Mouse (Mus musculus) ES-Bruce4 (cell line): ENCODE results near the gene Tnrc6a. TPM values are rescaled to one million over a fixed set of nuclear protein-coding genes. Genes with fewer than 3 reads are reported as not detected.
A peak's percentile ranks its signal among the peaks of the same experiment; 100 is the strongest.

Experiments
- H3K27ac ChIP-seq: 2 replicates; pipeline ENCODE4 v1.5.1; 2012; ENCODE audit warnings: low read length, inconsistent platforms; ENCODE audit not compliant: insufficient read depth
- H3K27me3 ChIP-seq: 2 replicates; pipeline ENCODE4 v1.6.1; 2012; ENCODE audit warnings: mild to moderate bottlenecking, low read length, inconsistent platforms; ENCODE audit not compliant: control insufficient read depth, poor library complexity, insufficient read depth, severe bottlenecking
- H3K36me3 ChIP-seq: 2 replicates; pipeline ENCODE4 v1.6.1; 2012; ENCODE audit warnings: inconsistent platforms, mild to moderate bottlenecking, low read length, moderate library complexity; ENCODE audit not compliant: control insufficient read depth, poor library complexity, insufficient read depth, severe bottlenecking
- H3K4me1 ChIP-seq: one replicate; pipeline ENCODE4 v1.8.1; 2011; ENCODE audit warnings: low read length; ENCODE audit not compliant: control insufficient read depth, insufficient read depth
- H3K4me3 ChIP-seq: 2 replicates; pipeline ENCODE4 v1.5.1; 2011; ENCODE audit warnings: low read depth, mild to moderate bottlenecking, low read length
- H3K9ac ChIP-seq: 2 replicates; pipeline ENCODE4 v1.6.1; 2012; ENCODE audit warnings: low read depth, mild to moderate bottlenecking, inconsistent platforms; ENCODE audit not compliant: poor library complexity, severe bottlenecking
- H3K9me3 ChIP-seq: replicated peaks from 2 replicates; pipeline ENCODE4 v1.6.1; 2012; ENCODE audit warnings: mild to moderate bottlenecking, low read length, inconsistent platforms; ENCODE audit not compliant: control insufficient read depth, poor library complexity, insufficient read depth, severe bottlenecking
- CTCF ChIP-seq: IDR thresholded peaks from one replicate; pipeline ENCODE4 v1.8.1; 2011; ENCODE audit warnings: low read depth, low read length
- EP300 ChIP-seq: IDR thresholded peaks from 2 replicates; pipeline ENCODE4 v1.6.1; 2011; ENCODE audit warnings: low read depth, low read length; ENCODE audit not compliant: insufficient read depth
- POLR2A ChIP-seq: IDR thresholded peaks from one replicate; pipeline ENCODE4 v1.8.1; 2011; ENCODE audit warnings: low read length; ENCODE audit not compliant: insufficient read depth
- polyA plus RNA-seq: library from polyadenylated mRNA; stranded (reverse); fragments of >200 nt; gene quantifications from 2 replicates; pipeline ENCODE4 v1.2.4, GENCODE M21; 2011; ENCODE audit warnings: low read depth; ENCODE audit not compliant: missing spikeins, insufficient read depth, insufficient read length

The Tnrc6a gene
- polyA plus RNA-seq, 1 experiment, result 119 TPM

DNA sequence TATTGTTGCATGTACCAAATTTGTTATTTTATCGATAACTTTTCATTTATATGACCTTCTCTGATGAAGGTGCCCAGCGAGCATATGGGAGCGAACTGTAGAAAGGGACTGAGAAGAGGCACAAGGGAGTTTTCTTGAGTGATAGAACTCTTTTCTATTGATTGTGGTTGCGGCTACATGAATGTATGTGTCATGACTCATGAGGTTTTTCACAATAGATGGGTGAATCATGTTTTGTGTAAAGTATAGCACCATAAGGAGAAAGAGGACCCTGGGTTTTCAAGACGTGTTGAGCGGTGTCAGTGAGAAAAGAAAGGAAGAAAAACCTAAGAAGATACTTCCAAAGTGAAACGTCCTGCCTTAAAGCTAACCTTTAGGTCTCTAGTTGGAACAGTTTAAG lies 3.2 kb upstream of the Tnrc6a start:
- H3K4me1 ChIP-seq, result no peaks in the 10 kb centered on the region
- no peak overlapping the region for H3K9ac ChIP-seq
- H3K27ac ChIP-seq, result no peak overlapping the region
- no peaks in the 10 kb centered on the region for H3K27me3 ChIP-seq
- H3K9me3 ChIP-seq, result no peaks in the 10 kb centered on the region
- no peaks in the 10 kb centered on the region for H3K36me3 ChIP-seq
- no peak overlapping the region for H3K4me3 ChIP-seq
- TF ChIP-seq CTCF (no peak), POLR2A (no peak), EP300 (no peak)

DNA sequence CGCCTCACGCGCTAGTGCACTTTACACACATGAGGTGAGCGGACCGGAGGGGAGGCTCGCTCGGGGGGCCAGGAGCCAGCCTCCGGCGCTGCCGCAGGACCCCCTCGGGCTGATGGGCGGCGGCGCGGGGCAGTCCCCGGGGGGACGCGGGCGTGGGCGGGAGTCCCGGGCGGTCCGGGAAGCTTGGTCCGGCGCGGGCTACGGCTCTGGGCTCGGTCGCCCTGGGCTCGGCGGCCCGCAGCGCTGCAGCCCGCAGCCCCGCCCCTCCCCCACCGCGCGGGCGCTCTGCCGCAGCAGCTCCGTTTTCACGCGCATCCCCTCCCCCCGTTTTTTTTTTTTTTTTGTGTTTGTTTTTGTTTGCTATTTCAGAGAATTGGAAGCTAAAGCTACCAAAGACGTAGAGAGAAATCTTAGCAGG lies 623 bp downstream of the Tnrc6a start:
- Histone ChIP-seq H3K27ac (peak overlapping the region; percentile 31; the same call in 1 of the 2 replicates), H3K36me3 (peaks cover 16% of the 10 kb centered on the region), H3K4me1 (no peaks in the 10 kb centered on the region), H3K9me3 (no peaks in the 10 kb centered on the region), H3K27me3 (no peaks in the 10 kb centered on the region), H3K4me3 (peak overlapping the region; percentile 96), H3K9ac (peak overlapping the region; percentile 100)
- TF ChIP-seq CTCF (no peak), POLR2A (no peak), EP300 (no peak)

DNA sequence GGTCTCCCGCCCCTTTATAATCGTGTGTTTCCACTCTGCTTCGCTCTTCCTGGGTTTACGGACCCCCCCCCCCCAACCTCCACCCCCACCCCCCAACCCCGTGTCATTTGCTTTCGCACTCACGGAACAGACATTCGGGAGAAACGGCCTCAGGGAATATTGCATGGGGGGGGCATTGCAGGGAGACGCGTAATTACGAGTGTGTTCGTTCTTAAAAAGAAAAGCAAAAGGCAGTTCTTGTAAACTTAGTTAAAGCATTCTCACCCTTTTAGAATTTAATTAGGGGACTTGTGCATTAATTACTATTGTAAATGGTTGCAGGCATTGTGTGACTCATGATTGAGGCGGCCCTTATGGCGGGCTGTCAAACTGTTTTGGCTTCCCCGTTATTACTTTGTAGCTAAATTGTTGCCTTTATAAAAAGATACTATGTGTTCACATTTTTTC lies 1.1 kb downstream of the Tnrc6a start:
- TF ChIP-seq EP300, result no peak
- no peak for TF ChIP-seq CTCF
- no peak for TF ChIP-seq POLR2A
- Histone ChIP-seq H3K36me3 (peaks cover 16% of the 10 kb centered on the region), H3K27ac (no peak overlapping the region)

DNA sequence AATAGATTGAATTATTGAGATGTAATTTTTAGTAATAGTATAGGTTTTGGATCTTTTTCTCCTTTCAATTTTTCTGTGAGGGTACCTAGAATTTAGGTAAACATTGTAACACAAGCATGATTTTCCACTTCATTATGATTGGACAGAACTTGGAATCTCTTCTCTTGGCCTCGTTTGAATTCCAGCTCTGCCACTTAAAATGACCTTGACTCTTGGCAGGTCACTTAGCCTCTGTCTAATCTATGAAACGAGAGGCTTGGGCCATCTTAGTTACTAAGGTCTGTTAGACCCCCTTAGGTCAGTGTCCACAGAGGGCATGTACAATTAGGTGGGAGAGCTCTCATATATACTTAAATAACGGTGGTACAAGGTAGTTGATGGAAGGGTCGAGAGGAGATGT lies 2.4 kb downstream of the Tnrc6a start:
- Histone ChIP-seq H3K27me3 (no peaks in the 10 kb centered on the region), H3K9me3 (no peaks in the 10 kb centered on the region), H3K27ac (no peak overlapping the region), H3K4me1 (peaks cover 4% of the 10 kb centered on the region), H3K4me3 (no peak overlapping the region), H3K36me3 (peaks cover 18% of the 10 kb centered on the region), H3K9ac (no peak overlapping the region)
- TF ChIP-seq CTCF, result no peak
- no peak for TF ChIP-seq POLR2A
- no peak for TF ChIP-seq EP300

More for the DNA sequence above, 1.1 kb downstream of the Tnrc6a start:
- H3K27me3 ChIP-seq, result no peaks in the 10 kb centered on the region
- peaks cover 1% of the 10 kb centered on the region for H3K4me1 ChIP-seq
- H3K9ac ChIP-seq, result peak overlapping the region; percentile 100
- H3K4me3 ChIP-seq, result peak overlapping the region; percentile 96
- no peaks in the 10 kb centered on the region for H3K9me3 ChIP-seq

DNA sequence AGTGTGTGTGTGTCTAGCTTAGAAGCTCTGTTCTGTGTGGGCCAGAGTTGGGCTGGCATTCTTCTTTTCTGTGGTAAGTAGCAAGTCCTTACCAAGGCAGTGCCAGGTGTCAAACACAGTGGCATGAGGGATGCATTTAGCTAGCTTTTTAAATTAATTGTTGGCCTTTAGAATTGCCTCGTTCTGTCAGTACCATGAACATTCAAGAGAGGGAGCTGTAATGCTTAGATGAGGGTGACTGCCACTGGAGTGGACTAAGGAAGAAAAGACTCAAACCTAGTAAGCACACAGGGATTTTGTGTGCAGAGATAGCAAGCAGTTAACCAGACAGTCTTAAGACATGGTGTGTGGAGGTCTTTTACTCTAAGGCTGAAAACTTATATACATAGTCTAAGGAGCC lies 3.6 kb downstream of the Tnrc6a start:
- H3K36me3 ChIP-seq, result peaks cover 18% of the 10 kb centered on the region
- no peak overlapping the region for H3K9ac ChIP-seq
- no peak for TF ChIP-seq CTCF
- TF ChIP-seq EP300, result no peak
- TF ChIP-seq POLR2A, result no peak
- H3K9me3 ChIP-seq, result no peaks in the 10 kb centered on the region
- H3K4me3 ChIP-seq, result no peak overlapping the region
- H3K4me1 ChIP-seq, result peaks cover 5% of the 10 kb centered on the region
- H3K27ac ChIP-seq, result no peak overlapping the region
- no peaks in the 10 kb centered on the region for H3K27me3 ChIP-seq

DNA sequence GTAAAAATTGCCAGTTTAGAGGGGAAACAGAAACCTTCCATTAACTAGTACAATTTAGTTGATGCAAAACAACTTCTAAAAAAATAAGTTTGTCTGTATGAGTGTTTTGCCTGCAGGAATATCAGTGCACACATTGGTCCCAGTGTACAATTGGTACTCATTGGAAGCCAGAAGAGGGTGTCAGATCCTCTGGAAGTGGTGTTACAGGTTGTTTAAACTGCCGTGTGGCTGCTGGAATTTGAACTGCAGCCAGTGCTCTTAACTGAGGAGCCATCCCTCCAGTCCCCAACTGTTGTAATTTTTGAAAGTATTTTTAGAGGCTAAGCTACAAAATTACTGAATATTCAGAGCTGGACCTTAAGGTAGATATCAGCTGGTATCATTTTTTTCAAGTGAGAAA lies 4.3 kb downstream of the Tnrc6a start:
- Histone ChIP-seq H3K9me3 (no peaks in the 10 kb centered on the region), H3K4me1 (peaks cover 5% of the 10 kb centered on the region), H3K4me3 (no peak overlapping the region), H3K27me3 (no peaks in the 10 kb centered on the region), H3K36me3 (peaks cover 18% of the 10 kb centered on the region), H3K9ac (no peak overlapping the region), H3K27ac (no peak overlapping the region)
- TF ChIP-seq EP300 (no peak), CTCF (no peak), POLR2A (no peak)
